Mouse (Mus musculus): ENCODE measurements at regions not wholly inside any gene's neighbourhood (a gene's known extent, or its start where the extent isn't known, plus 50 kb on each side); places are given as distances from the start of the nearest gene placed in this dataset.
A peak's percentile ranks its signal among the peaks of the same experiment; 100 is the strongest.

- DNase-seq (ENCODE audit: extremely low spot score), result no peak
Observed at GRCm38 (mm10) chr2:179112951-179113350, 329.3 kb upstream of the Cdh4 start.

GRCm38 (mm10) chr2:179128018-179128417, 314.2 kb upstream of the Cdh4 start:
- DNase-seq (ENCODE audit: extremely low spot score), result no peak

DNA sequence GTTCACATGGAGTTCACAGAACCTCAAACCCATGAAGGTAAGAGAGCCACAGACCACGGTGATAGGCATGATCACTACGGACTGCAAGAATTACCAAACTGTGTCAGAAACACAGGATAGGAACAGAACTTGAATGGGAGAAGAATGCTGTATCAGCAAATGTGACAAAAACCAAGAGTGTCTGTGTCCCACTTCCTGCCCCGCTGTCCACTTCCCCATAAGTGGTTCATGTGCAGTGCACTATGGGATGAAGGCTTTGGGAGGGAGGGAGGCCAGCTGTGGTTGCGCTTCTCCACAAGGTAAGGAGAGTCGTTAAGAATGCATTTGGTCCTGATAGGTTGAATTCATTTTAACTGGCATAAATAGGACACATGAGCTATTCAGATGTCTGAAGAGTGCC, 313.8 kb upstream of the Cdh4 start:
- no peak for DNase-seq (ENCODE audit: extremely low spot score)

GRCm38 (mm10) chr2:179131004-179131403, 311.2 kb upstream of the Cdh4 start:
- no peak for DNase-seq (ENCODE audit: extremely low spot score)

DNA sequence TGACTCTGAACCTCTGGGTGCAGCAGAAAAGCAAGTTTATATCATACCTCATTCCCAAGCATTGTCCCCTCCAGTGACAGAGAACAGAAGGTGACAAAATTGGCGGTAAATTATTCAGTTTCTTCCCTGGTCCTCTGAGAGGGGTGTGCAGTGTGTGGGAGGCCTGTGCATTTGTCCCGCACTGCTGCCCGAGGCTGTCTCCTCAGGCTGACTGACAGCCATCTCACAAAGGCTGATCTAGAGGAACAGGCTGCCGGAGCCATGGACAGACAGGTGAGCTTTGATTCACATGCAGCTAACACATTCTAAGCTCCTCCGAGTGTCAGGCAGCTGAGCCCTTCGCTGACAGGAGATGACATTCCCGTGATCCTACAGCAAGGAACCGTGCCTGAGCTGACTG, 299.9 kb upstream of the Cdh4 start:
- no peak for DNase-seq (ENCODE audit: extremely low spot score)

DNA sequence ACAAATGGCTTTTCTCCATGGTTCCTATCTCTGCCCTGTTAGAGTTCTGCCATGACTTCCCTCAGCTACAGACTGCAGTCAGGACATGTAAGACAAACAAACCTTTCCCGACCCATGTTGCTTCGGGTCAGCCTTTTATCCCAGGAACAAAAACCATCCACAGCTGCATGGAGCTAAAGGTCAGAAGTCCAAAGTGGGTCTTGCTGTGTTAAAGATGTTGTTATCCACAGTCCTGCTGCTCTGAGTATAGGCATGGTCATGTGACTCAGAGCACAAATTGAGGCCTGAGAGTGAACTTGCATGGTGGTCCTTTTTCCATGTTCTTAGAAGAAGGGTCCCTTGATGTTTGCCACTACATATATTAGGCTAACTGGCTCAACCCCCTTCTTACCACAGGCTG, 296.5 kb upstream of the Cdh4 start:
- DNase-seq (ENCODE audit: extremely low spot score), result peak; percentile 25

DNA sequence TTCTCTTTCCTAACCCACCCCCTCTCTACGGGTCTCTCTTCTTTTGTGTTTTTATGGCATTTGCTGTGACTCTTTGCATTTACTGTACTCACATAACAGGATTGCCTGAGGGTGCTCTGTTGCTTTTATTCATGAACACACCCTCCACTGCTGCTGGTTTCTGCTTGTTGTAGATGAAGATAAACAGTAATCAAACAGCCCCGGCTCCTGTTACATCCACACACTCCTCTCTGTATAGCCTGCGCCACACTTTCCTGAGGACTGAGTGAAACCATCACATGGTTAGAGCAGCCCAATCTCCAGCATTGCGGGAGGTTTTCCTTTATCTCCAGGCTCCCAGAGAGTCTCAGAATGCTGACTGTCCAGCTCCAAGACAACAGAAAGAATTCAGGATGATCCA, 296.0 kb upstream of the Cdh4 start:
- no peak for DNase-seq (ENCODE audit: extremely low spot score)

DNA sequence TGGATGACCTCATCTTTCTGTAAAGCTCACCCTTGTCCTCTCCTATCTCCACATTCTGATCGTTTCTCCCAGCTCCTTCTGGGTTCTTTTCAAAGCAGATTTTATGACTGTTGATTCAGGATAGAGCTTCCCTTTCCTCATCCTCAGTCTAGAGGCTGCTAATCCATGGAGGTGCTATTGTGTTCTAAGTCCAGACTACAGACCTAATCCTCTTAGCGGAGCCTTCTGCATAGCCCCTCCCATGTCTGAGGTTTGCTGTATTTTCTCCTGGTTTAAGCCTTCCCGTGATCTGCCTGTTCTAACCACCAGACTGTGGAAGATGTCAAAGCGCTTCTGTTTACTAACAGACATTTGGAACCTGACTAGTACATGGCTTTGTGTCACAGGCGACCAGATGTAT, 294.0 kb upstream of the Cdh4 start:
- DNase-seq (ENCODE audit: extremely low spot score), result no peak

GRCm38 (mm10) chr2:179148667-179149066, 293.6 kb upstream of the Cdh4 start:
- no peak for DNase-seq (ENCODE audit: extremely low spot score)

GRCm38 (mm10) chr2:179158881-179159280, 283.4 kb upstream of the Cdh4 start:
- DNase-seq (ENCODE audit: extremely low spot score), result no peak

GRCm38 (mm10) chr2:179163116-179163515, 279.1 kb upstream of the Cdh4 start:
- DNase-seq (ENCODE audit: extremely low spot score), result no peak

GRCm38 (mm10) chr2:179170157-179170556, 272.1 kb upstream of the Cdh4 start:
- DNase-seq (ENCODE audit: extremely low spot score), result no peak

DNA sequence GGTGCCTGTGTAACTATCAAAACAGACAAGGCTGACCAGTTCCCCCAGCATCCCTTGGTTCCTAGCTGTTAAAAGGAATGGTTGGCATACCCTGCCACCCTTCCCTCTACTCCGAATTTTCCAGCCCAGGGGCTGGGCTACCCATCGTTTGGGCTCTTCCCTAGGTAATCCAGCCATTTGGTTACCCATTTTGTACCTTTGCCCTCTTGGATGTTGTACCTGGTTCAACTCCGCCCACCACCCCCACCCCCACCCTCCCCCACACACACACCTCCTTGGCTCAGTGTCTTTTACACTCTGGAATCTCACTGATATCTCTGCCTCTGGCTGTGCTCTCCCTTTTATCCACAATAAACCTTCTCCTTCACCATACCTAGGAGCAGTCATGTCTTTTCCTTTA, 271.6 kb upstream of the Cdh4 start:
- no peak for DNase-seq (ENCODE audit: extremely low spot score)

- DNase-seq (ENCODE audit: extremely low spot score), result peak; percentile 14
Observed at GRCm38 (mm10) chr2:179176835-179177530, 265.2 kb upstream of the Cdh4 start.

GRCm38 (mm10) chr2:179181366-179181765, 260.9 kb upstream of the Cdh4 start:
- no peak for DNase-seq (ENCODE audit: extremely low spot score)

DNA sequence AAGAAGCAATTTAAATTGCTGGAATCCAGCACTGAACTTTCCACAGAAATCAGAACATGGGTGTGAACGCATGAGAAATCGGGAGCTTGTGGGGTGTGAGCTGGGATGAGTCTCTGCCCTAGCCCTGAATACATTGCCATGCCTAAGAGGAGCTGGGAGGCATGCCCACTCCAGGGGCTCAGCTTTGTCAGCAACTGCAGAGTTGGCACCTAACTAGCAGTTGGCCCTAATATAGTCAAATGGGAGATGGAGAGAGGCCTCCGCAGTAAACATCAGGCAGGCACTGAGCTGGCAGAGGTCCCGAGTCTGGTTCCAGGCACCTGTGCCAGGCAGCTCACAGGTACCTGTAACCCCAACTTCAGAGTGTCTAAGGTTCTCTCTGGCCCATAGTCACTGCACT, 260.1 kb upstream of the Cdh4 start:
- no peak for DNase-seq (ENCODE audit: extremely low spot score)

DNA sequence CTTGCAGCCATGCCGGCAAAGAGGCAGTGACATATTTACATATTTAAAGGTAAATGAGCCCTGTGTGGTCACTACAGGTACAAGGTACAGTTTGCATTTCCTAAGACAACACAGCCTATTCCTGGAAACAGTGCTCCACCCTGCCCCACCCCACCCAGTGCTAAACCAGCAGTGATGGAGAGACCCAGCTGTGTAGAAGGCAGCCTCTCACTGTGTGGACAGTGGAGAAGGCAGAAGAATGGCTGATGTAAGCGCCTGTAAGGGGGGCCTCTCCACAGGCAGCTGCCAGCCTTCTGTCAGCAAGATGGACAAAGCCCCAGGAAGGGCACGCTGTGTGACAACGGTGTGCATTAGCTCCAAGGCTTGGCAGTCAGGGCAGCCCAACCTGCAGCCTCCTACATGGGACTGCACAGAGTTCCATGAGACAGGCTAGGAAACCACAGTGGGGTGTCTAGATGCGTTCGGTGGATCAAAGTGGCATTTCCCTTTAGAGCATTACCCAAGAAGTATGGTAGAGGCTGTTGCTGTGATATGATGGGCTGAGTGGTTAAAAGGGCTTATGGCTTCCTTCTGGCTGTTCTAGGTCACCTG, 249.2 kb upstream of the Cdh4 start:
- DNase-seq (ENCODE audit: extremely low spot score), result no peak

DNA sequence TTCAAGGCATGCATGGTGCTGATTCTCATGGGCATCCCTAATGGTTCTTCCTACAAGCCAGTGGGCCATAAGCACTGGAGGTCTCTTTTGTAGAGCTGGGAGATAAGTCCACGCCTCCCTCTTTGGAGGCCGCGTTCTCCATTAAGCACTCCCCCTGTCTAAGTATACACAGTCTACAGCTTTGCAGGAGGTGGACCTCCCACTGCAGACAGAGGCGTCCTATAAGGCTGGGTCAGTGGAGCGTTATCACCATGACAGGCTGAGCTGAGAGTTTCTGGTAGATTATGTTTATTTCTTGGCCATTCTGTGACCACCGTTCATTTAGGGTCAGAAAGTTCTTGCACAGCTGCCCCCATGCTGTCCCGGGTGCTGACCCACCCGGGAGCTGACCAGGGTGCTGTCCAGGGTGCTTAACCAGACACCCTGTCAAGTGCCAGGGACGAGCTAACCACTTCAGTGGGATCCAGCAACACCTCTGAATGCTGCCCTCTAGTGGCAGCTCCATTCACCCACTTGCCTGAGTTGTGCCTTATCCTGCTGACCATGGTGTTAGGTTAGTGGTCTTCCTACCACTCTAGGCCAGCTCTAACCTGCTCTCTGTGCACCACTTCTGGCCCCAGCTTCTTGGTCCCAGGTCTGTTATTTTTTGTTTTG, 248.6 kb upstream of the Cdh4 start:
- DNase-seq (ENCODE audit: extremely low spot score), result peak; percentile 87

GRCm38 (mm10) chr2:179197471-179197870, 244.8 kb upstream of the Cdh4 start:
- DNase-seq (ENCODE audit: extremely low spot score), result no peak

- DNase-seq (ENCODE audit: extremely low spot score), result peak; percentile 81
Observed at GRCm38 (mm10) chr2:179200495-179200894, 241.7 kb upstream of the Cdh4 start.

DNA sequence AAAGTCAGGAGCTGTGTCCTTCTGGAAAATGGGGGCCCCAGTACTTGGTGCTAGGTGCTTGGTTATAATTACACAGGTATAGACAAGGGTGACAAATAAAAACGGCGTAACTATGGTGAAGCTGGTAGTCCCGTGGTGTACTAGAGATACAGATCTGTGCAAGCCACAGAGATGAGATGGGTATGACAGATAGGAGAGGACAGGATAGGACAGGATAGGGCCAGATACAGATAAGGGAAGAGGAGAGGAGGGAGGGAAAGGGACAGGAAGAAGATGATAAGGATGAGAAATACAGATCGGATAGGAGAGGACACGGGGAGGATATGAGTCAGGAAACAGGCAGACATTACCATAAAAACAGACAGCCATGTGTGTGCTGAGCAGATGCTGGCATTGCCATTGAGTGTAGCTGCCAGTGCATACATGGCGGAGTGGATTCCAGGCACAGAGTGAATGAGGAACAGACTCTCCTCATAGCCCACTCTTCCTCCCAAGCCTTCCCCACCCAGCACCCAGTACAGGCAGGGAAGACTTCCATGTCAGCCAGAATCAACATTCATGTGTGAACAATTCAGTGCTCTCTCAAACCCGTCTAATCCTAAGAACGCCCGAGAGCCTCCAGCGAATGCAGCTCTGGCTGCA, 231.9 kb upstream of the Cdh4 start:
- DNase-seq (ENCODE audit: extremely low spot score), result no peak

GRCm38 (mm10) chr2:179216773-179217172, 225.5 kb upstream of the Cdh4 start:
- DNase-seq (ENCODE audit: extremely low spot score), result no peak

- no peak for DNase-seq (ENCODE audit: extremely low spot score)
Observed at GRCm38 (mm10) chr2:179228096-179228495, 214.1 kb upstream of the Cdh4 start.
